ENCODE assay signal across 8 mouse cellular contexts in the genomic region with DNA sequence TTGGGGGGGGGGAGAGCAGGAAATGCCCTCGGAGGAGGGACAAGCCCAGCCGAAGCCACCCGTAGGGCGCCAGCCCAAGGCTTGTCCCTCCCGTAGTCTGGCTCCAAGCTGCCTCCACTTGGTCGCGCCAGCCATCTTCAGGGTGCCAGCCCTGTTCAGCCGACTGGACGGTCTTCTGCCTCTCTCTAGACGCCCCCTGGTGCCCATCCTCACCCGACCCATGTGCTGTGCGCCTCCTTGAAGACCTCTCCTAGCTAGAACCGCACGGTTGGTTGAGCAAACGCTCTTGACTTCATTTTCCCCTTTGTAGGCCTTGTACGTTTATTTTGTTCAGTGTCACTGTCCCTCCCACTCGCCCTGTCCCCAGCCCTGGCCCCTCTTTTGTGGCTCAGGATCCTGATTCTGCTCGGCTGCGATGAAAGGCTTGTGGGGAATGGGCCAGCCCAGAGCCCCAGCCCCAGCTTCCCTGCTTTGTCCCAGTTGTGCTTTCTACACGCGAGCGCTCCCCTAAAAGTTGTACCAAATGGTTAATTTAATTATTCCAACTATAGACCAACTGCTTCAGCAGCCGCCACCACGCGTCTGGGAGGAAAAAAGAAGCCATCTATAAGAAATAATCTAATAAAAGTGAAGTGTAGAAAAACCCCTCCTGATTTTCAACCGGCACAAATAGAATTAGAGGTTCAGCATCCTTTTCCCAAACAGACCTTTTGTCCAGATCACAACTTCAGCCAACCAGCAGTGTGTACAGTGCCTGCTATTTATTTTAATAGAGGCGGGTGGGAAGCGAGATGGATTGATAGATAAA. TPM values are rescaled to one million over a fixed set of nuclear protein-coding genes. Genes with fewer than 3 reads are reported as not detected.
A peak's percentile ranks its signal among the peaks of the same experiment; 100 is the strongest.
DNase-seq lines count a peak whose midpoint lies in the region; ATAC-seq lines count a peak whose summit lies in the region.
"Had no signal": no experiment of that assay in that cellular context is flagged by ENCODE, and none has a peak within 500 bp of the region (broad histone marks: within the 10 kb centered on the region; RNA-seq: fewer than 3 reads in every experiment).

No protein-coding gene starts in this region.

- no peak overlapping the region for H3K27ac ChIP-seq in forebrain, embryonic 11.5 days (ENCODE audit: low read depth, low read length)
- H3K27ac ChIP-seq in intestine, embryonic 16.5 days (ENCODE audit: low read length): peak overlapping the region; percentile 21
- H3K27ac ChIP-seq: heart, embryonic 15.5 days had no signal

- H3K36me3 ChIP-seq in forebrain, embryonic 11.5 days (ENCODE audit: control insufficient read depth, insufficient read depth, low read length): no peaks in the 10 kb centered on the region
- H3K36me3 ChIP-seq in intestine, embryonic 16.5 days (ENCODE audit: control insufficient read depth, insufficient read depth, low read length): no peaks in the 10 kb centered on the region
- H3K36me3 ChIP-seq: heart, embryonic 15.5 days had no signal

- no peaks in the 10 kb centered on the region for H3K9me3 ChIP-seq in forebrain, embryonic 11.5 days (ENCODE audit: control insufficient read depth, low read length)
- H3K9me3 ChIP-seq in intestine, embryonic 16.5 days (ENCODE audit: control insufficient read depth, low read length): no peaks in the 10 kb centered on the region
- H3K9me3 ChIP-seq: heart, embryonic 15.5 days had no signal

- 0 out of 2 replicates have a peak overlapping the region, but pooled peaks have one; percentile 29 for H3K4me2 ChIP-seq in forebrain, embryonic 11.5 days (ENCODE audit: low read depth, low read length, severe bottlenecking)
- no peak overlapping the region for H3K4me2 ChIP-seq in intestine, embryonic 16.5 days (ENCODE audit: low read depth, low read length)
- H3K4me2 ChIP-seq: heart, embryonic 15.5 days had no signal

- peaks cover 10% of the 10 kb centered on the region for H3K4me1 ChIP-seq in forebrain, embryonic 11.5 days (replicated peaks; ENCODE audit: control insufficient read depth, insufficient read depth, low read length)
- no peaks in the 10 kb centered on the region for H3K4me1 ChIP-seq in intestine, embryonic 16.5 days (ENCODE audit: control insufficient read depth, insufficient read depth, low read length)
- H3K4me1 ChIP-seq: heart, embryonic 15.5 days had no signal

- peaks cover 70% of the 10 kb centered on the region for H3K27me3 ChIP-seq in forebrain, embryonic 11.5 days (ENCODE audit: control insufficient read depth, insufficient read depth, low read length)
- peaks cover 66% of the 10 kb centered on the region for H3K27me3 ChIP-seq in intestine, embryonic 16.5 days (replicated peaks; ENCODE audit: control insufficient read depth, insufficient read depth, low read length)

- peak; percentile 34 to 39 for DNase-seq in lung, postnatal 4 days
- DNase-seq in lung, postnatal 36 days: no peak
- peak; percentile 80 for DNase-seq in forebrain, embryonic 11.5 days (ENCODE audit: low spot score)
- DNase-seq in retina, postnatal 1 day: peak; percentile 73
- DNase-seq in cerebellum, adult 9-10 months: no peak
- DNase-seq in urinary bladder, postnatal 25 days (ENCODE audit: low spot score): no peak

- no peak overlapping the region for H3K9ac ChIP-seq in forebrain, embryonic 11.5 days (ENCODE audit: low read length)
- H3K9ac ChIP-seq in intestine, embryonic 16.5 days (ENCODE audit: low read depth, low read length): no peak overlapping the region
- H3K9ac ChIP-seq: heart, embryonic 15.5 days had no signal

- 1% methylated on average over 27 of the region's 28 CpGs for WGBS in forebrain, embryonic 11.5 days
- 4% methylated on average over 28 of the region's 28 CpGs for WGBS in intestine, embryonic 16.5 days

- ATAC-seq in forebrain, embryonic 11.5 days (replicated peaks; ENCODE audit: low FRiP score): peak; percentile 82
- ATAC-seq in intestine, embryonic 16.5 days: peak; percentile 24; the same call in 1 of the 2 replicates

- H3K4me3 ChIP-seq in forebrain, embryonic 11.5 days (ENCODE audit: low read depth, low read length): no peak overlapping the region
- no peak overlapping the region for H3K4me3 ChIP-seq in intestine, embryonic 16.5 days (ENCODE audit: low read length)
- H3K4me3 ChIP-seq: heart, embryonic 15.5 days had no signal

RNA-seq across cellular contexts. Expression of a gene that starts 2.9 kb away (rescaled TPM):
- polyA plus RNA-seq in forebrain, embryonic 11.5 days (2014; fragmentation: Nextera tagmentation; extraction: Ambion mirVana): 0.08 TPM in 1 of 2 replicates, not detected in the other
- 13.8 and 15.9 TPM in 2 replicates for polyA plus RNA-seq in intestine, embryonic 16.5 days (2015; fragmentation: Nextera tagmentation; extraction: Ambion mirVana)

Comparison
In these comparisons a context has a peak if more than half of its experiments do, and no peak if none do; other contexts are left out.
1. DNase-seq: peak in lung, postnatal 4 days (2 of 2), forebrain, embryonic 11.5 days (single experiment) and retina, postnatal 1 day (single experiment); none in lung, postnatal 36 days (single experiment), cerebellum, adult 9-10 months (single experiment) and urinary bladder, postnatal 25 days (single experiment).
2. RNA of a gene that starts 2.9 kb away (polyA plus RNA-seq): 13.8 to 15.9 TPM in intestine, embryonic 16.5 days; 0.08 TPM in forebrain, embryonic 11.5 days; every median in the first group is over 10 times any median in the second.